Mouse (Mus musculus) limb, embryonic 15.5 days (tissue): ENCODE data around the gene Terb1. TPM values are rescaled to one million over a fixed set of nuclear protein-coding genes. Genes with fewer than 3 reads are reported as not detected.
A peak's percentile ranks its signal among the peaks of the same experiment; 100 is the strongest.

Experiments
- ATAC-seq: fragments of 200-750 bp; cut with Nextera tagmentation; 2 replicates; pipeline ENCODE4 v1.8.0; 2017; ENCODE audit warnings: low read depth, moderate TSS enrichment; ENCODE audit not compliant: insufficient number of reproducible peaks, low FRiP score, low TSS enrichment
- H3K27ac ChIP-seq: fragments of 300-500 bp; sonication (generic); 2 replicates; pipeline ENCODE4 v1.5.1; 2015; ENCODE audit warnings: moderate library complexity, mild to moderate bottlenecking, inconsistent platforms
- H3K27me3 ChIP-seq: fragments of 300-500 bp; sonication (generic); 2 replicates; pipeline ENCODE4 v1.6.1; 2015; ENCODE audit warnings: inconsistent platforms
- H3K36me3 ChIP-seq: fragments of 300-500 bp; sonication (generic); 2 replicates; pipeline ENCODE4 v1.6.1; 2015; ENCODE audit warnings: inconsistent platforms
- H3K4me1 ChIP-seq: fragments of 300-500 bp; sonication (generic); 2 replicates; pipeline ENCODE4 v1.6.1; 2015; ENCODE audit warnings: inconsistent platforms
- H3K4me2 ChIP-seq: fragments of 300-500 bp; sonication (generic); 2 replicates; pipeline ENCODE4 v1.6.1; 2015; ENCODE audit warnings: mild to moderate bottlenecking, inconsistent platforms
- H3K4me3 ChIP-seq: fragments of 300-500 bp; sonication (generic); 2 replicates; pipeline ENCODE4 v1.5.1; 2015; ENCODE audit warnings: mild to moderate bottlenecking, inconsistent platforms
- H3K9ac ChIP-seq: fragments of 300-500 bp; sonication (generic); 2 replicates; pipeline ENCODE4 v1.6.1; 2015; ENCODE audit warnings: inconsistent platforms
- H3K9me3 ChIP-seq: fragments of 300-500 bp; sonication (generic); 2 replicates; pipeline ENCODE4 v1.6.1; 2016; ENCODE audit warnings: inconsistent platforms
- WGBS: fragments of 180-500 bp; shearing (Covaris S2); methylation state at CpG from one replicate; pipeline ENCODE4 v1.1.7; 2015; 5-methylcytosine and 5-hydroxymethylcytosine counted together
- polyA plus RNA-seq: library from polyadenylated mRNA; unstranded; fragments of >200 nt; fragmentation: Nextera tagmentation; extraction: Ambion mirVana; gene quantifications from 2 replicates; pipeline ENCODE4 v1.2.1, GENCODE M21; 2015

Terb1 gene
- polyA plus RNA-seq: 0.40 and 0.42 TPM in 2 replicates

- peak within 1 kb of the TSS; percentile 99 for H3K4me2 ChIP-seq
- peak within 1 kb of the TSS; percentile 70 for H3K9ac ChIP-seq
- H3K27ac ChIP-seq: peak within 1 kb of the TSS; percentile 67
- H3K4me3 ChIP-seq: peak within 1 kb of the TSS; percentile 57
- no peaks in the 10 kb centered on the region for H3K27me3 ChIP-seq
- under 1% methylated on average over 64 of the region's 64 CpGs for WGBS
- peaks cover 12% of the 10 kb centered on the region for H3K36me3 ChIP-seq
- no peaks in the 10 kb centered on the region for H3K9me3 ChIP-seq
- peak; percentile 52; the same call in 1 of the 2 replicates for ATAC-seq
- H3K4me1 ChIP-seq: peaks cover 11% of the 10 kb centered on the region
Observed at GRCm38 (mm10) chr8:104509061-104510006, at the start of gene Terb1. TSS of gene Terb1 (minus strand) at chr8:104509910.

- 73% methylated on average over 7 of the region's 7 CpGs for WGBS
- Histone ChIP-seq H3K4me3 (no peak overlapping the region), H3K4me1 (0 out of 2 replicates have a peak, but pooled peaks cover 4% of the 10 kb centered on the region), H3K4me2 (no peak overlapping the region), H3K9ac (no peak overlapping the region), H3K27ac (no peak overlapping the region), H3K27me3 (no peaks in the 10 kb centered on the region), H3K36me3 (no peaks in the 10 kb centered on the region), H3K9me3 (no peaks in the 10 kb centered on the region)
- no peak for ATAC-seq
Observed at GRCm38 (mm10) chr8:104557226-104557625, 47.5 kb upstream of the Terb1 start.

GRCm38 (mm10) chr8:104555191-104555590, 45.5 kb upstream of the Terb1 start:
- no peak overlapping the region for H3K27ac ChIP-seq
- no peak for ATAC-seq
- no peak overlapping the region for H3K9ac ChIP-seq
- H3K4me2 ChIP-seq: no peak overlapping the region
- 0 out of 2 replicates have a peak, but pooled peaks cover 4% of the 10 kb centered on the region for H3K4me1 ChIP-seq
- H3K36me3 ChIP-seq: no peaks in the 10 kb centered on the region
- no peaks in the 10 kb centered on the region for H3K27me3 ChIP-seq
- H3K4me3 ChIP-seq: no peak overlapping the region
- 76% methylated on average over 4 of the region's 4 CpGs for WGBS
- no peaks in the 10 kb centered on the region for H3K9me3 ChIP-seq

GRCm38 (mm10) chr8:104543440-104544045, 33.8 kb upstream of the Terb1 start:
- WGBS: 76% methylated on average over 8 of the region's 8 CpGs
- H3K9me3 ChIP-seq: no peaks in the 10 kb centered on the region
- H3K4me2 ChIP-seq: no peak overlapping the region
- H3K36me3 ChIP-seq: no peaks in the 10 kb centered on the region
- no peak overlapping the region for H3K4me3 ChIP-seq
- H3K27me3 ChIP-seq: peaks cover 56% of the 10 kb centered on the region
- H3K9ac ChIP-seq: no peak overlapping the region
- no peak for ATAC-seq
- H3K4me1 ChIP-seq: peaks cover 10% of the 10 kb centered on the region
- no peak overlapping the region for H3K27ac ChIP-seq

GRCm38 (mm10) chr8:104542160-104542559, 32.5 kb upstream of the Terb1 start:
- H3K9ac ChIP-seq: no peak overlapping the region

GRCm38 (mm10) chr8:104541515-104541880, 31.8 kb upstream of the Terb1 start:
- WGBS: 14% methylated on average over 8 of the region's 8 CpGs
- Histone ChIP-seq H3K4me3 (peak overlapping the region; percentile 44), H3K27ac (no peak overlapping the region), H3K9ac (no peak overlapping the region), H3K4me2 (peak overlapping the region; percentile 88), H3K4me1 (peaks cover 10% of the 10 kb centered on the region), H3K9me3 (no peaks in the 10 kb centered on the region), H3K27me3 (peaks cover 62% of the 10 kb centered on the region), H3K36me3 (no peaks in the 10 kb centered on the region)
- no peak for ATAC-seq

More at GRCm38 (mm10) chr8:104542160-104542559, 32.5 kb upstream of the Terb1 start:
- no peak for ATAC-seq
- Histone ChIP-seq H3K4me3 (no peak overlapping the region), H3K4me2 (no peak overlapping the region), H3K36me3 (no peaks in the 10 kb centered on the region), H3K9me3 (no peaks in the 10 kb centered on the region), H3K27me3 (peaks cover 62% of the 10 kb centered on the region), H3K27ac (no peak overlapping the region), H3K4me1 (peaks cover 10% of the 10 kb centered on the region)
- WGBS: 6% methylated on average over 11 of the region's 11 CpGs

GRCm38 (mm10) chr8:104540710-104541514, 31.2 kb upstream of the Terb1 start:
- Histone ChIP-seq H3K4me1 (peaks cover 10% of the 10 kb centered on the region), H3K36me3 (no peaks in the 10 kb centered on the region), H3K9me3 (no peaks in the 10 kb centered on the region), H3K9ac (peak overlapping the region; percentile 17; the same call in 1 of the 2 replicates), H3K4me3 (peak overlapping the region; percentile 44), H3K27ac (no peak overlapping the region), H3K4me2 (peak overlapping the region; percentile 88), H3K27me3 (peaks cover 62% of the 10 kb centered on the region)
- ATAC-seq: no peak
- under 1% methylated on average over 74 of the region's 76 CpGs for WGBS

GRCm38 (mm10) chr8:104540238-104540637, 30.5 kb upstream of the Terb1 start:
- Histone ChIP-seq H3K27me3 (peaks cover 62% of the 10 kb centered on the region), H3K9ac (no peak overlapping the region), H3K27ac (no peak overlapping the region), H3K4me1 (peaks cover 14% of the 10 kb centered on the region), H3K36me3 (no peaks in the 10 kb centered on the region), H3K4me2 (peak overlapping the region; percentile 88), H3K9me3 (no peaks in the 10 kb centered on the region), H3K4me3 (peak overlapping the region; percentile 44)
- no peak for ATAC-seq
- WGBS: 40% methylated on average over 7 of the region's 7 CpGs

GRCm38 (mm10) chr8:104539566-104539965, 29.9 kb upstream of the Terb1 start:
- H3K27me3 ChIP-seq: peaks cover 62% of the 10 kb centered on the region
- no peak overlapping the region for H3K4me2 ChIP-seq
- H3K9ac ChIP-seq: no peak overlapping the region
- no peaks in the 10 kb centered on the region for H3K9me3 ChIP-seq
- WGBS: 78% methylated on average over 2 of the region's 2 CpGs
- no peak overlapping the region for H3K27ac ChIP-seq
- H3K4me1 ChIP-seq: peaks cover 20% of the 10 kb centered on the region
- H3K36me3 ChIP-seq: no peaks in the 10 kb centered on the region
- no peak overlapping the region for H3K4me3 ChIP-seq
- no peak for ATAC-seq

- ATAC-seq: no peak
- Histone ChIP-seq H3K27ac (no peak overlapping the region), H3K36me3 (no peaks in the 10 kb centered on the region), H3K27me3 (peaks cover 59% of the 10 kb centered on the region), H3K9me3 (no peaks in the 10 kb centered on the region), H3K4me3 (no peak overlapping the region), H3K4me2 (no peak overlapping the region), H3K4me1 (peaks cover 21% of the 10 kb centered on the region), H3K9ac (no peak overlapping the region)
- WGBS: 77% methylated on average over 4 of the region's 4 CpGs
Observed at GRCm38 (mm10) chr8:104538896-104539295, 29.2 kb upstream of the Terb1 start.

GRCm38 (mm10) chr8:104536028-104536427, 26.3 kb upstream of the Terb1 start:
- 85% methylated on average over 4 of the region's 4 CpGs for WGBS
- Histone ChIP-seq H3K9me3 (no peaks in the 10 kb centered on the region), H3K36me3 (no peaks in the 10 kb centered on the region), H3K27ac (no peak overlapping the region), H3K4me1 (peaks cover 23% of the 10 kb centered on the region), H3K4me3 (no peak overlapping the region), H3K4me2 (no peak overlapping the region), H3K9ac (no peak overlapping the region), H3K27me3 (peaks cover 31% of the 10 kb centered on the region)
- ATAC-seq: no peak
